Mouse (Mus musculus): Measurements from ENCODE around the gene Mpo. TPM values are rescaled to one million over a fixed set of nuclear protein-coding genes. Genes with fewer than 3 reads are reported as not detected.

The Mpo gene
- total RNA-seq, 2 experiments from 2014 or later = 0.34 to 0.93 TPM

- no peak for DNase-seq (ENCODE audit: low spot score in 2 of 2)
These were observed 36.1 kb upstream of the Mpo start for GRCm38 (mm10) chr11:87757001-87757954.

GRCm38 (mm10) chr11:87758161-87758911, 35.0 kb upstream of the Mpo start:
- DNase-seq (ENCODE audit: low spot score in 2 of 2) = no peak

- no peak for DNase-seq (ENCODE audit: low spot score in 2 of 2)
These were observed 34.3 kb upstream of the Mpo start for GRCm38 (mm10) chr11:87758957-87759608.

GRCm38 (mm10) chr11:87759609-87760005, 33.8 kb upstream of the Mpo start:
- DNase-seq (ENCODE audit: low spot score in 2 of 2) = no peak

GRCm38 (mm10) chr11:87760301-87761081, 32.9 kb upstream of the Mpo start, which contains the start of gene Tspoap1:
TSS of gene Tspoap1 (plus strand) at chr11:87760541.
- DNase-seq (ENCODE audit: low spot score in 2 of 2) = no peak

- no peak for DNase-seq (ENCODE audit: low spot score in 2 of 2)
These were observed 32.1 kb upstream of the Mpo start for GRCm38 (mm10) chr11:87761181-87761721.

- DNase-seq (ENCODE audit: low spot score in 2 of 2) = no peak
These were observed 31.3 kb upstream of the Mpo start for GRCm38 (mm10) chr11:87761806-87762701.

GRCm38 (mm10) chr11:87762702-87763385, 30.5 kb upstream of the Mpo start:
- DNase-seq (ENCODE audit: low spot score in 2 of 2) = no peak

- DNase-seq (ENCODE audit: low spot score in 2 of 2) = no peak
These were observed 29.8 kb upstream of the Mpo start for GRCm38 (mm10) chr11:87763511-87763987.

GRCm38 (mm10) chr11:87763988-87764876, 29.1 kb upstream of the Mpo start:
- no peak for DNase-seq (ENCODE audit: low spot score in 2 of 2)

- DNase-seq (ENCODE audit: low spot score in 2 of 2) = no peak
These were observed 24.6 kb upstream of the Mpo start for GRCm38 (mm10) chr11:87768745-87769144.

- peak in 1 of 2 experiments; percentile 60 for DNase-seq (ENCODE audit: low spot score in 2 of 2)
These were observed 22.4 kb upstream of the Mpo start for GRCm38 (mm10) chr11:87770989-87771388.

GRCm38 (mm10) chr11:87772354-87772753, 21.0 kb upstream of the Mpo start:
- DNase-seq (ENCODE audit: low spot score in 2 of 2) = no peak

- peak in 1 of 2 experiments; percentile 36 for DNase-seq (ENCODE audit: low spot score in 2 of 2)
These were observed 15.1 kb upstream of the Mpo start for GRCm38 (mm10) chr11:87778100-87778765.

GRCm38 (mm10) chr11:87778915-87779314, 14.5 kb upstream of the Mpo start:
- DNase-seq (ENCODE audit: low spot score in 2 of 2) = no peak

GRCm38 (mm10) chr11:87779392-87779791, 14.0 kb upstream of the Mpo start:
- DNase-seq (ENCODE audit: low spot score in 2 of 2) = no peak

GRCm38 (mm10) chr11:87780130-87780529, 13.3 kb upstream of the Mpo start:
- DNase-seq (ENCODE audit: low spot score in 2 of 2) = no peak

Data from gastrocnemius, postnatal 4 days (tissue).